Mouse (Mus musculus): ENCODE measurements at regions not wholly inside any gene's neighbourhood (a gene's known extent, or its start where the extent isn't known, plus 50 kb on each side); places are given as distances from the start of the nearest gene placed in this dataset.
"Not testable (repeated sequence)": the region's sequence is repeated elsewhere in the genome, so short reads cannot be mapped to it uniquely, and the experiment has no call there.

DNA sequence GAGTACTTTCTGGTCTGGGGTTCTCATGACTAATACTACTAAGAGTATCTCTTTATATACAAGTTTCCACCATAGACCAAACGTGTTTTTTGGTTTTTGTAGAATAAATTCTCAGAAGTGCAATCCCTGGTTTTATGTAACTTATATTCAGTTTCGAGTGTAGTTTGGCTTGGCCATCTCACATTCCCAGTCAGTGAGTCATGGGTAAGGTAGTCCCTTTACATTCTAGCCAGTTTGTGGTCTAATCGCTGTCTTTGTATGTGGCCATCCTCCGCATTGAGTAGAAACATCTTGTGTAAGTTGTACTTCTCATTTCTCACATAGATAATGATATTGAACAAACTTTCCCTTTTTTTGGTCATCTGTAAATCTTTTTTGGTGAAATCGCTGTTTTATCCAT, 88.3 kb downstream of the Anxa5 start:
- DNase-seq = no peak

GRCm38 (mm10) chr3:36383438-36383945, 92.2 kb downstream of the Anxa5 start:
- no peak for DNase-seq

GRCm38 (mm10) chr3:36381621-36382193, 94.0 kb downstream of the Anxa5 start:
- DNase-seq = no peak

GRCm38 (mm10) chr3:36375722-36376121, 100.0 kb downstream of the Anxa5 start:
- DNase-seq = no peak

DNA sequence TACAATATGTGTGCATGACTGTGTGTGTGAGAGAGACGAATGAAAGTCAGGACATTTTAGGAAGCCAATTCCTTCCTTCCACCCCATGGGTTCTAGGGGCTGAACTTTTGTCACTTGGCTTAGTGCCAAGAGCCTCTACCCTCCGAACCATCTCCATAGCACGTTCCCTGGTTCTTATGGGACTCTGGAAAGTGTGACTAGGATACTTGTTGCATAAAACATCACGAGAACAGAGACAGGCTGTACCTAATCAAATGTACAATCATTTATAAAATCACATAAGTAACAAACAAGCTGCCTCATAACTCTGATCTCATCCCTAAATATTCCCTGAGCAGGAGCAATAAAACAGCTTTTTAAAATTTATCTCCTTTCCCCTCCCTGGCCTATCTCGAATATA, 100.8 kb downstream of the Anxa5 start:
- no peak for DNase-seq

DNA sequence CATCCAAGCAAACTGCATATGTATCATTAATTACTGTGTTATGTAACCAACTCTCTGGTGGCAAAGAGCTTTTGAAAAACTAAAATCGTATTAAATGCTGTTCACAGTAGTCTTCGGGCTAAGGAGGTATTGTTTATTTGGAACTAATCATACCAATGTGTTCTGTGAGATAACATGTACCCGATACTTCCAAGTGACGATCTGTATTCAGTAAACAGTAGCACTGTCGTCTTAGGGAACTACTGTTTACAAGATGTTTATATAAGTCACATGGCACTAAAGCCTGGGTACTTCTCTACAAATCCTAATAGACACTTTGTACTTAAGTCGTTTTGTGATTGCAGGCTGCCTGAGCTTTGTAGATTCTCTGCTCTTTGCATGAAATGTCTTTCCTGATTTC, 114.8 kb downstream of the Anxa5 start:
- DNase-seq = no peak

GRCm38 (mm10) chr3:36354201-36354600, 121.5 kb downstream of the Anxa5 start:
- DNase-seq = not testable (repeated sequence)

GRCm38 (mm10) chr3:36352032-36352742, 123.5 kb downstream of the Anxa5 start:
- no peak for DNase-seq

DNA sequence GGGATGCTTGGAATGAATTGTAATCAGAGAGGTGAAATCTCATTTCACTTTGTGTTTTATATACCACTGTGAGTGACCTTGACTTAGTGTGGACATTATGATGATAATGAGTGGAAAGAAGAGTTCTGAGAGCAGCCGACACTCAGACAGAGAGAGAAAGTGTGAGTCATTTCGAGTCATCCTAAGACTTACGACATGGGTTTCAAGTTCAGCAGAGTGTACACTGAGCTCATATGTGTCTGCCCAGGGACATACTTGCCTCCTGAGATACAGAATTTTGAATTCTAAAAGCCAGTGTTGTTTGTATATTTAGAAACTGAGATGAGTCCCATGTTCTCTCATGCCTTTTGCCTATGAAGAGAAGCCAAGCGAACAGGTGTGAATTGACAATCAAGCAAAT, 126.6 kb downstream of the Anxa5 start:
- DNase-seq = no peak

DNA sequence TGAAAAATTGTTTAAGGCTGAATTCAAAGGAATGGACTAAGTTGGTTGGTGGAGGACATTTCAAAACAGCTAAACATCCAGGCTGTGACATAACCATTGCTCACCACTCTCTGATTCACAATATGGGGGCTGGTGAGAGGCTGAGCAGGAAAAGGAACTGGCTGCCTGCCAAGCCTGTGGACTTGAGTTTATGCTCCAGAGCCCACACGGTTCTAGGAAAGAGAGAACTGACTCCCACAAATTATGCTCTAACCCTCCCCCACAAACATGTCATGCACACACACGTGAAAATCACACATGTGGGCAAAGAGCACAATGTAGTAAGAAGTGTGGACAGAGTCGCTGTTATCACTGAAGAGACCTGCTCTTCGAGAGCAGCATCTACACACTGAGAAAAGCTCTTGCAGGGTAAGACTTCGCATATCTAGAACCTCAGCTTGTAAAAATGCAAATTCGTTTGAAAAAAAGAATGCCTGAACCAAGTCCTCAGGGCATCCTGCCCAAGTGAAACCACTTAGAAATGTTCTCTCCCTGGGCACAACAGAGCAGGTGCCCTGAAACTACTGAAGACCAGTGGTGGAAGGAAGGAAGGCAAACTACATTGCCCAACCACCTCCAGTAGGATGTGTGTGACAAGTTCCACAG, 118.9 kb upstream of the Qrfpr start:
- no peak for DNase-seq

GRCm38 (mm10) chr3:36339656-36340055, 117.5 kb upstream of the Qrfpr start:
- DNase-seq = no peak

GRCm38 (mm10) chr3:36334279-36334678, 112.2 kb upstream of the Qrfpr start:
- DNase-seq = no peak

- no peak for DNase-seq
Measured at GRCm38 (mm10) chr3:36332016-36332415, 109.9 kb upstream of the Qrfpr start.

DNA sequence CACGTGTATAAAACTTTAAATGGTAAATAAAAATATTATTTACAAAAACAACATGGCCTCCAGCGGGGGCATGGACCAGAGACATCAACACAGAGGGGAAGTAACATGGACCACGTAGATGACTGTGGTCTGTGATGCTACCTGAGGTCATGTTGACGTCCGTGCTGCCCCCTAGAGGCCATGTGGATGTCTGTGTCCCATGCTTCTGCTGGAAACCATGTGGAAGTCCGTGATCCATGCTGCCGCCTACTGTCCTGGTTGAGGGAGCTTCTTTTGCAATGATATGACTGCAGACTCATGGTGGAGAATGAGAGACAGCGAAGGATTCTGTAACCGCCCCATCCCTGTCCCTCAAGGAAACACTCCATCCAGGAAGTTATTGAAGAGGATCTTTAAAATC, 108.5 kb upstream of the Qrfpr start:
- peak; percentile 20 to 31 for DNase-seq

DNA sequence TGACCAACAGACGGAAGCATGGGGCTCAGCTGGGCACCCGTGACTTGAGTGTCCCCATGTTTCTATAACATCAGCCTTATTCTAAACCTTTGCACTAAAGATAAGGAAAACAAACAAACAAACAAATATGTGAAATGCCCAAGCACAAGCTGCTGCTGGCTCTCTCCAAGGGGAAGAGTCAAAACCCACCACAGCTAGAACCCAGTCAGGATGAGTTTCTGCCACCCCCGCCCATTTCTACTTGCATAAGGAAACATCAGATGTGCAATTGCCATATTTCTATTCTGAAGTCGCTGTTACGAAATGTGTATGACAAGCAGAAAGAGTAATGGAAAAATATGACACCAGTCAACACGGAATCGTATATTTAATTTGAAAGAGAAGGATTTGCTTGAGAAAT, 107.5 kb upstream of the Qrfpr start:
- DNase-seq = no peak

GRCm38 (mm10) chr3:36328927-36329326, 106.8 kb upstream of the Qrfpr start:
- DNase-seq = no peak

DNA sequence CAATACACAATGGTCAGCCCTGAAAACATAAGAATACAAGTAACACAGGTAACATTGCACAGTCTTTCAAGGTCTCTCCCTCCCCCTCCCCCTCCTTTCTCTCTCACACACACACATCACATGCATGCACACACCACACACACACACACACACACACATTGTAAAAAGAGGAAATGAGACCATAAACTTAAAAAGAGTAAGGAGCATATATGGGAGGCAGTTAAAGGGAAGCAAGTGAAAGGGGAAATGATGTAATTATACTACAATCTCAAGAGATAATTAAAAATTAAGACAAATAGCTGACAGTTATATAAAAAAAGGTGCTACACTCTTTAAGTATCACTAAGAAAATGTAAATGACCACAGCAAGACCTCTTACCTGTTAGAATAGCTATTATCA, 96.5 kb upstream of the Qrfpr start:
- DNase-seq = no peak

GRCm38 (mm10) chr3:36311337-36311736, 89.2 kb upstream of the Qrfpr start:
- no peak for DNase-seq

- DNase-seq = no peak
Measured at GRCm38 (mm10) chr3:36310642-36311267, 88.6 kb upstream of the Qrfpr start.

DNA sequence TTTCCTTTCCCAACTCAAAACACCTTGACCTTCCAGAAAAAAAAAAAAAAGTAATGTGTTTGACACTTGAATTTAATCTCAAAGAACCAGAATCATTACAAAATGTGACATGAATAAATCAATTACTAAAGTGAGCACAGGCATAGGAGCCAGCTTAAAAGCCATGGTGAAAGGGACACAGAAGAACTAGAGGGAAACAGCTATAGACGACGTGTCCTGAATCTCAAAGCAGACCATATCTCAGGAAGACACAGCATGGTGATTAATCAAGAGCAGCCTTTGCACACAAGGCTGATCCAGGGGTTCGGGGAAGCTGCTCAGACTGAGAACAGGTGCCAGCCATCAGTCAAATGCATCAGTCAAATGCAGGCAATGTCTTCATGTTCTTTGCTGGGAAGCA, 74.7 kb upstream of the Qrfpr start:
- no peak for DNase-seq

DNA sequence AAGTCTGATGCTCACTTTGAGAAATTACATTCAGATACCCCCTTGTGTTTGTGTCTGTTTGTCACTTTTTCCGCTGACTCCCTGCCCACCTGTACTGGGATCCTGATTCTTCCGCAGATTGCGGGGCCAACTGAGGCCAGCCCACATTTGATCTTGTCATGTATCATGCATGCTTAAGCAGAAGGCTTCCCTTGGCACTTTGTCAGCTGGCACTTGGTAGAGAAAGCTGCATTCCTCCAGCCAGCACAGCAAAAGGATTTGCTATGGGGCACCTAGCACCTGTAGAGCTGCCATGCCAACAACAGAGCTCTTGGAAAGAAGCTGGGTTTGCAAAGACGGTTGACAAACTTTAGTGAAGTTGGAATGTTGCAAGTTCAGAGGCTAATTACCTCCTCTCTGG, 69.9 kb upstream of the Qrfpr start:
- DNase-seq = no peak

DNA sequence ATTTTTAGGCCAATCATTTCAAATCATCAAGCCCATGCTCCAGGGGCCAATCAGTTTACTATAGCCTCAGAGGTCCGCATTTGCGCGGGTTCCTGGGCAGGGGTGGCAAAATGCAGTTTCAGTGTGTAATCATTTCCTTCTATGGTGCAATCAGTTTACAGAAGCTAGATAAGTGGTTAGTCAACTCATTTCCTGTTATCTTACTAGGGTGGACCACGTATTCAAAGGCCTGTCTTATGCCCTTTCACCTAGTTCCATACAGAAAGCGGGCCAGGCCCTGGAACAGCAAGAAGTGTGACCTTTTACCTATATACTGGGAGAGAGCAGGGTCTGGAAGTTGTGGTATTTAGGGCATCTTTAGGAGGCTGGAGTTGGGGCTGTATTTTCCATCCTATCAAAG, 62.0 kb upstream of the Qrfpr start:
- DNase-seq = no peak

- no peak for DNase-seq
Measured at GRCm38 (mm10) chr3:36275502-36275901, 53.4 kb upstream of the Qrfpr start.

Data from cerebellum, adult 18-20 months (tissue).